Mouse (Mus musculus) frontal cortex, postnatal 36 days (tissue): ENCODE measurements around the gene Lrrk1.
A peak's percentile ranks its signal among the peaks of the same experiment; 100 is the strongest.

ENCODE experiments used
- DNase-seq, 2 experiments: peaks; one replicate each; pipeline ENCODE4 v3.0.0; 2022; ENCODE audit warnings: low spot score in 2 of 2

The Lrrk1 gene

DNA sequence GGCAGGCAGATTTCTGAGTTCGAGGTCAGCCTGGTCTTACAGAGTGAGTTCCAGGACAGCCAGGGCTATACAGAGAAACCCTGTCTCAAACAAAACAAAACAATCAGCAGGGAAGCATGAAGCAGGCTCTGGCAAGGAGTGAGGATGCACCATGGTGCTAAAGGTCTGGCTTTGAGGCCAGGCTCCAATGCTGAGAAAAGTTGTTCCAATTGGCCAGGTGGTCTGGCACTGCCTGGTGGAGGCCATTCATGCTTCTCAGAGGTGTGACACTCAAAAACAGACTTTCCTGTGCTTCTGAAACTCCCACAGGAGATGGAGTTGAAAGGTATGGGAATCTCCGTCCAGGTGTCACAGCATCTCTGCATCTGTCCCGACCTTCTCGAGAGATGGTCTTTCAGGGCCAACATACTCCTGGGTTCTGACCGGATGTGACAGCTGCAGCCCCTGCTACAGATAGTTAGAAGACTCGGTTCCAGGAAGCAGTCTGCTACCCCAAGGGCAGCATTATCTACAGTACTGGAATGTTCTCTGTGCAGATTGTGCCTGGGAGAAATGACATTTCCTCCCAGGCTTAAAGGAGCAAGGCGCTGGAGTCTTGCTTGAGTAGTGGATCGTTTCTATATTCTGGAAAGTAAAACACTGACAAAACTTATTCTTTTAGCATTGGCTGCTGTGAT is 134.0 kb downstream of the Lrrk1 start:
- DNase-seq: no peak

DNA sequence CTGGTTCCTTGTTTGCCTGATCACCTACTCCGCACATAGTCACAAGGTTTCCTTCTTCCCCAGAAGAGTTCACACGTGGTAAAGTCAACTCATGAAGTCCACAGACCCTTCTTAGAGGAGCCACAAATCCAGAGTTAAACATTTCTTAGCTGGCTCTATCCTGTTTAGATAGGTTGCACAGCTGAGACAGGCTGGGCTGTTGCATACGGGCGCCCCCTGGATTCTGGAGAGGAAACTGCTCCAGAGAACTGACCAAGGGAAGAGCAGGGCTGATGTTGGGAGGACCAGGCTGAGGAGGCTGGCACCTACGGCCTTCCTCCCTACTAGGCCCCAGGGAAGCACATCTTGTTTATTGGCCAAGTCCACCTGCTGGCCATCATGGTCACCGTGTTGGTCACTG is 138.1 kb downstream of the Lrrk1 start:
- peak; percentile 69 to 76 for DNase-seq

DNA sequence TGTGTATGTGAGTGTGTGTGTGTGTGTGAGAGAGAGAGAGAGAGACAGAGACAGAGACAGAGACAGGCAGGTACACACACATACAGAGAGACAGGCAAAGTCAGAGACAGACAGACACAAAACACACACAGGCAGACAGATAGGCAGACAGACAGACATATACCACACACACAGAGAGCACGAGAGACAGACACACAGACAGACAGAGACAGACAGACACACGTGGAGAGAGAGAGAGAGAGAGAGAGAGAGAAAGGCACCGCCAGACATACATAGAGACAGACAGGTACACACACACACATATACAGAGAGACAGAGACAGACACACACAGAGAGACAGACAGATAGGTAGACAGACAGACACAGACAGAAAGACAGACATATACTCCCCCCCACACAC is 138.7 kb downstream of the Lrrk1 start:
- no peak for DNase-seq

DNA sequence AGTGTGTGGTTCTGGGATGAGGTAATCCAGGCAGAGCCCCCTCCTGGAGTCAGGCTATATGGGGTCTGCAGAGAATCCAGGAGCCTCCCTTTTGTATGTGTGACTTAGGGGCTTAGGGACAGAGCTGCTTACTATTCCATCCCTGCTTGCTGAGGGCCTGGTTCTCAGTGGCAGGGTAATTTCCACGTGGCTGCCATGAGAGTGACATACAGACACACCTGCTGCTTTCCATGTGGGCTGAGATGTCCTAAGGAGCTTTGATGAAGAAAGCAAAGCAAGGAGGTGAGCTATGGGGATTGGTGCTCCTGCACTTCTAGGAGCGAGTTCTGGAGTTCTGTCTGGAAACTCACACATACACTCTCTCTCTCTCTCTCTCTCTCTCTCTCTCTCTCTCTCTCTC is 139.1 kb downstream of the Lrrk1 start:
- DNase-seq: no peak

DNA sequence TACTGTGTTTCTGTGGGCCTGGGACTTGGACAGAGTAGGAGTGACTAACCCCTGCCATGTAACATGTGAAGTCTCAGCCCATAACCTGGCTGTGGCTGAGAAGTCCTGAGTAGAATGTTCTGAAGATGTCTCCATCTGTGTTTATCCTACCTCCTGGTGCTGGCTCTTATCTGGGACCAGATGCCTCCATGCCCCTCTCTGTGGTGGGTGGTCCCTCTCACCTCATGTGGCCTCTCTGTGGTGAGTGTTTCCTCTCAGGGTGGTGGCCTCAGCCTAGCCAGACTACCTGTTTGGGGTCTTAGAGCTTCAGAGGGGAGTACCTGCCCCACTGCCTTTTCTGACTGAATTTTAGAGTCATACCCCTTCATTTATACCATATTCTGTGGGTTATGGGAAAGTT is 139.9 kb downstream of the Lrrk1 start:
- no peak for DNase-seq

DNA sequence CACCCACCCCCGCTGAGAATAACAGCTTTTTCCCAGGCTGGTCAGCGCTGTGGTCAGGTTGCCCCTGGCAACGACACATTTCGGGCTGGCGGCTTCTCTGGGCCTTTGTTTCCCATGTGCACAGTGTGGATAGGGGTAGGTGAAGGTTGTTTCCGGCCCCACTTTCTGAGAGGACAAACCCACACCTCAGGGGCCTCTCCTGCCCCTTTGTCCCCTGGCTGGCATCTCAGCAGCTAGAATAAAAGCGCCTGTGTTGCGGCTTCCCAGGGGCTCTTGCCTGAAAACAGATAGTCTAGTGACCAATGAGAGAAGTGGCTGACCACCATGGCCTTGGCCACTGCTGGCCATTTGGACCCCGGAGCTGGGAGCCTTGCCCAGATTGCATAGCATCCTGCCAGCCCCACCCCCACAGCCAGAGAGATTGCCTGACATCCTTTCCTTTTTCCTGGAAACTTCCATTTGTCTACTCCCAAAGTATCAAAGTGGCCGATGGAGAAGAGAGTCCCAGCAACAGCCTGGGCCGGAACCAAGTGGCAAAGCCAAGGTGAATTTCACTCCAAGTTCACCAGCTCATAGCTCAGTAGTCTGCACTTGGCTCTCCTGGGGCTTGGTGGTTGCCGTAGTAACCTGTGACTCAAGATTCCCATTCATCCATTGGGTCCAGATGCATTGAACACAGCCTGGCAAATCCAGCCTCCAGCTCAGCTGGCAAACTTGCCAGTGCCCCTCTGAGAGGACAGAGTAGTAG is 140.7 kb downstream of the Lrrk1 start:
- DNase-seq: peak; percentile 59 to 74

DNA sequence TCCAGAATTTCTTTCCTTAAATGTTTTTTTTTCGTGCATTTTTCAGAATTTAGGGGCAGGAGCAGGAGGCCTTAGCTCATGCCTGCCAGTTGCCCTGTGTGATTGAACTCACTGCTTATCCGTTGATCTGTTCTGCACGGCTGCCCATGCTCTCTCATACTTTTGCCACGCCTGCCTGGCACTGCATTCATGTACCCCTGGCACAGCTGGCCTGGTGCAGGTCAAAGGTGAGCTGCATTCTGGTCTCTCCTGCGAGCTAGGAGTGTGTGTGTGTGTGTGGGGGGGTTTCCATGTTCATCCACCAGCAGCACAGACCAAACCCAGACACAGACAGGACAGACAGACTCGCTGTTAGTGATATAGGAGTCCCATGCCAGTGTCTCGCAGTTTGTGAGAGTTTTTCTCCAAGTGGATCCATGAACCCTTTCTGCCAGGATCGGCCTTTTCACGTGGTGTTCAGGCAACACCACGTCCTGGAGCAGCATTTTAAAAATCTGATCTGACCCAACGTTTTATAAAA is 141.4 kb downstream of the Lrrk1 start:
- no peak for DNase-seq

DNA sequence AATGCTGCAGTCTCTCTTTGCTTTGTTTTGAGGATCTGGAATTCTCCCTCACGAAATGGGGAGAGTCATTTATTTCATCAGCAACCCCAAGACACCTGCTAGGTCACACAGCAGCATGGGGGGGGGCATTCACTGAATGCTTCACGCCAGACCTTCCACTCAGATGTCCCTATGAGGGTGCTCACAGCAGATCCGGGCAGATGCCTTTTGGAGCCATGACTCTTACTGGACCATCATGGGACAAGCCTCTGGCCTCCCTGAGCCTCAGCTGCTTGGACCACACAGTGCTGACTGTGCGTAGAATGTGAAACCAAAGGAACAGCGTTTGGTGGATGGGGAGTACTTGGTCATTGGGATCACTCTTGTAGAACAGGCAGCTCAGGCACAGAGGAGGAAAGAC is 142.5 kb downstream of the Lrrk1 start:
- no peak for DNase-seq

DNA sequence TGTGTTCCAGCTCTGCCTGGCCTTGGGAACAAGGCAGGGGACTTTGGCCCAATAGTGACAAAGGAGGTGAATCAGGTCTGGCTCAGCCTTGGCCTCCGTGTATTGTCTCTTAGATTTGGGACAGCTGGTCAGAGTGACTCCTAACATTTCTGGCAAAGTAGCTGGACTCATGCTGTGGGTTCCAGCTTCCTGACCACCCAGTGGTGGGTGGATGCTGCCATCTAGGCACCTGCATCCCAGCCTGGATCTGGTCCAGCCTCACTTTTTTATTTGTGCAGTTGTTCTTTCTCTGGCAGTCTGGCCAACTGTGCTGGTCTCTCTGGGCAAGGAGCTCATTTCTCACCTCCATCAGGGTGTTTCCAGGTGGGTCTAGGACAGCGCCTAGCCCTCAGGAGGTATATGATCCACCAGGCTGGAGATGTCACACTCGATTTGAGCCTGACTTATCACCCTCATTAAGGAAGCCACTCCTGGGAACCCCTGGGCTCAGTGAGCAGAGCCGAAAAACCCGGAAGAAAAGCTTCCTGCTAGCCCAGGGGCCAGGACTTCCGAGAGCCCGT is 144.3 kb downstream of the Lrrk1 start:
- DNase-seq: no peak

DNA sequence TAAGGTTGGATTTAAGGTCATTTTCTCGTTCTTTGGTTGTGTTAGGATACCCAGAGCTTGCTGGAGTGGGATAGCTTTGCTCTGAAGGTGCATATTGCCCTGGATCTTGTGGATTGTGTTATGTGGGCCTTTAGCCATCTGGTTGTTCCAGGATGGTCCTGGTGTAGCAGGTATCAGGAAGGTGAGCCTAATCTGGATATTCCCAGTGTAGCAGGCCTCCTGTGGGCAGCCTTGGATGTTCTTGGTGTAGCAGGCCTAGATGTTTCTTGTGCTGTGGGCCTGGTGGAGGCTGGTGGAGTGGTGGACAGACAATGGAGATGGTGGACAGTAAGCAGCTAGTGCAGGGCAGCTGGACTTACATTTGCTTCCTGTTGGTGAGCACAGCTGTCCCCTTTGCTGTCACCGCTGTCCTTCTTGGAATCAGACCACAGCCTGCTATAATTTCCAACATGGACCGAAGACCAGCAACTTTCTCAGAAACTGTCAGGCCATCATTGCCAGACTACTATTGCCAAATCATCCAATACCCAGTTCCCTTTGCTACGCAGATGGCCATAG is 146.2 kb downstream of the Lrrk1 start:
- DNase-seq: no peak

DNA sequence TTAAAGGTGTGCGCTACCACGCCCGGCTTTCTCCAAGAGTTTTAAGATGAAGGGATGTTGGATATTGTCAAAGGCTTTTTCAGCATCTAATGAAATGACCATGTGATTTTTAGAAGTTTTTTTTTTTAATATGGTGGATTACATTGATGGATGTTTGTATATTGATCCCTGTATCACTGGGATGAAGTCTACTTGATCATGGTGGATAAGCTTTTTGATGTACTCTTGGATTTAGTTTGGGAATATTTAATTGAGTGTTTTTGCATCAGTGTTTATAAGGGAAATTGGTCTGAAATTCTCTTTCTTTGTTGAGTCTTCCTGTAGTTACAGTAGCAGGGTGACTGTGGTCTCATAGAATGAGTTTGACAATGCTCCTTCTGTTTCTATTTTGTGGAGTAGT is 150.0 kb downstream of the Lrrk1 start:
- no peak for DNase-seq

DNA sequence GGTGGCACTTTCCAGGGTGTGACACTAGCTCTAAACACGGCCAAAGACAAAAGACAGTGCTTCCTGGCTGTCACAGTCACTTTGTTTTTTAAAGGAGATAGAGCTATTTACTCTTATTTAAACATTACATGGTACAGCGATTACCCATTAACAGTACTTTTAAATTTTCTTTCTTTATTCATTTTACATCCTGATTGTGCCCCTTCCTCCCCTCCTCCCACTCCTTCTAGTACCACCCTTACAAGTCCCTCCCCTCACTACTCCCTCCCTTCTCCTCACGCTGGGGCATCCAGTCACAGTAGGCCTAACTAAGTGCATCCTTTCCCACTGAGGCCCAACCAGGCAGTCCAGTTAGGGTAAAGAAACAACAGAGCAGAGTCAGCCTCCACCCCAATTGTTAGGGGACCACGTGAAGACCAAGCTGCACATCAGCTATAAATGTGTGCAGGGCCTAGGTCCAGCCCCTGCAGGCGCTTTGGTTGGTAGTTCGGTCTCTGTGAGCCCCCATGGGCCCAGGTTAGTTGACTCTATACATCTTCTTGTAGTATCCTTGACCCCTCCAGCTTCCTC is 154.1 kb downstream of the Lrrk1 start:
- DNase-seq: no peak

DNA sequence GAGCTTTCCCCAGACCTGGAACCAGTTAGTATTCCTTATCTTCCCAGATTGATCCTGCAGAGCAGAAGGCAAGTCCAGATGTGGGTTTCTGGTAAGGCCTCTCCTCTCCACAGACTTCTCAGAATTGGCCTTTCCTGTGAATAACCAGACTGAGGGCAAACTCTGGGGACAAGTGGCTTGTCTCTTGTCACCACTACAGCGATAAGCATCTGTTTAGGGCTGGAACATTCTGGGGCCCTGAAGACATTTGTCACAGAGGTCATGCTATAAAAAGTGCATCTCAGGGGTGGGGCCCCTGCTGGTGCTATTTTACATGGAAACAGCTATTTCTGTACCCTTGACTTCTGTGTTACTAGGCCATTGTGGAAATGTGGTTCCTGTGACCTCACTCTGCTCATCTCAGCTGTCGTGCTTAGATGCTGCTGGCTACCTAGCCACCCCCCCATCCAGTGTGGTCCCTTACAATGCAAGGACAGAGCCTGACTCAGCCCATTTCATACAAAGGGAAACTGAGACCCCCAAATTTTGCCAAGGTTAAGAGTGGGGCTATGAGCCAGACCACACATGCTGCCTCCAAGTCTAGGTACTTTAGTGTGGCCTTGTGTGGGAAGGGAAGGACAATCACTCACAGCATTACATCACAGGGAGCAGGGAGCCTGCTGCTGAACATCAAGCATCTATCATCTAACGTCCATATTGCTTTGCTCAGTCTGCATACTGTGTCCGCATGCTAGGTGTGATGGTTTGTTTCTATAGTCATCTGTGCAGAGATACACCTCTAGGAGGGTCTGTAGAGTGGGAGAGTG is 154.8 kb downstream of the Lrrk1 start:
- DNase-seq: no peak

DNA sequence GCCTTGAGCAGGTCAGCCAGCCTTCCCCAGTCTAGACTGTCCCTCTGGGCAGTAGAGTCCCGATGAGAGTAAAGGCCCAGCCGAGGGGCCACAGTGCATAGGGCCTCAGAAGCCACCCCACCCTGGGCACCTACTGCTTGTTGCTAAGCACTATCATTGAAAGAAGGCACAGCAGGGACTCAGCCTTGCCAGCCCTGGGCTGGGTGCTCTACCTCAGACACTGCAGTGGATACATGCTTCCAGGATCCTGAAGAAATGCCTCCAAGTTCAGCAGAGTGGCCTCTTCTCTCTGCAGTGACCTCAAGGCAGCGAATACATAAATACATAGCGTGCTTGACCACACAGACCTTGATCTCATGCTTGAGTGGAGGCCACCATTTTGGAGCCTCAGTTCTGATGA is 156.3 kb downstream of the Lrrk1 start:
- no peak for DNase-seq

DNA sequence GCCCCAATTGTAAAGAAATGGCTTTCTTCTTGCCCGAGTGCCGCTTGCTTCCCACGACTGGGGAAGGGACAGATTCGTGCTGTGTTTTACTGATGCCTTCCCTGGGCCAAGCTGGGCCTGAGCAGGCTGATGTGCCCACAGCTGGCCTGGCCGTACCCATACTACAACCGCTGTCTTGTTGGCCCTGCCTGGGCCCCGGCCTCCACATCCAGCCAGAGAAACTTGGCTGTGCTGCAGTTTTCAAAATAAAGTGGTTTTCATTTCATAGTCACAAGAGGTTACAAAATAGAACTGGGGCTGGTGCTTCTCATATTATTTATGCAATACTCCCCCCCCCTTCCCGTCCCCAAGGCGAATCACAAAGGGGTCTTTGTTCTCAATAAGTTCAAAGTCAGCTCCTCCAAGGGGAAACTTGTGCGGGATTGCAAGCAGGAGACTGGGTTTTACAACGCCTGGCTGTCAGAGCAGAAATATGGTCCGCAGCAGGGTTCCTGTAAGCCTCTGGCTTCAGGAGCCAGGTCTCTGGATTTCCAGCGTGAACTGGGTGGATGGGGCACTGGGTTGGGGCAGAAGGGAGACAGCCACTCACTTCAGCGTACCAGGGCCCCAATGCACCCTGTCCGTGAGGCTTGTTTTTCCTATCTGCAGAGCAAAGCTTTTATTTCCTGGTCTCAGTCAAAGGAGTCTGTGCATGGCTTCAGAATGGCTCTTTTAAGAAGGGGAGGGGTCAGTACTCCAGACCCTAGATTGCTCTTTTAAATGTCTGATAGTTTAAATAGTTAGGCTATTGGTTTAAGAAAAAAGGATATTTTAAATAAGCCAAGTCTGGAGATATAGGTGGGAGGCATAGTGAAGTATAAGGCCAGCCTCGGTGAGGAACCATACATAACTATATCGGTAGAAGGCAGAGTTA is 157.3 kb downstream of the Lrrk1 start:
- DNase-seq: peak in 1 of 2 experiments; percentile 29

DNA sequence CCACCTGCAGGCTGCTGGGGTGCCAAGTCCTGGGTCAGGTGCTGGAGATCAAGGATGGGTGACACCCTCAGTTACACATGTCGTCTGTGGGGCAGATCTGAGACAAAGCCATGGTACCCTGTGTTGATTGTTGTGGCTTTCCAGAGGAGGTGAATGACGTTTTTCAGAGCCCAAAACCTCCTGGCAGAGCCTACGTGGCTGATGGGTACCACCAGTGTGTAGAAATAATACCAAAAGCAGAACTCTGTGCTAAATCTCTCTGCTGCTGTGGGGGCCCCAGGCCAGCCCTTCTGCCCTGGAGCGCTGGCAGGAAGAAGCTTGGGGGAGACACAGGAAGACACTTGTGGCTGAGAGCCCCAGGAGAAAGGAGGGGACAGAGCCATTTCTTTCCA is 157.9 kb downstream of the Lrrk1 start:
- peak in 1 of 2 experiments; percentile 2 for DNase-seq

DNA sequence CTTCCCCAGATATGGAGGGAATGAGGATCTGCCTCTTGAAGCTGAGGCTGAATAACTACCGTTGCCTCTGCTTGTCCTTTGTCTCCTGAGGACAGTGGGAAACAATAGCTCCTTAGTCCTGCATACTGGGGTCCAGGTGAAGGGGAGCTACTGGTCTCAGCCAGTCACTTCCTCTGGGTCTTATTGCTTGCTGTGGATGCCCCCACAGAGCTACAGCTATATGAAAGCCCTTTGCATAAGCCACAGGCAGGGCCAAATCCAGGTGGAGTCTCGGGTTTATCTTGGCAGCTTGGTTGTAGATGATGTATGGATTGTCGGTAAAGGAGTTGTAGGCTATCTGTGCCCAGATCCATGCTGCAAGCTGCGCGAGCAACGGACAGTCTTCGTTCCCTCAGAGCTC is 158.7 kb downstream of the Lrrk1 start:
- no peak for DNase-seq

DNA sequence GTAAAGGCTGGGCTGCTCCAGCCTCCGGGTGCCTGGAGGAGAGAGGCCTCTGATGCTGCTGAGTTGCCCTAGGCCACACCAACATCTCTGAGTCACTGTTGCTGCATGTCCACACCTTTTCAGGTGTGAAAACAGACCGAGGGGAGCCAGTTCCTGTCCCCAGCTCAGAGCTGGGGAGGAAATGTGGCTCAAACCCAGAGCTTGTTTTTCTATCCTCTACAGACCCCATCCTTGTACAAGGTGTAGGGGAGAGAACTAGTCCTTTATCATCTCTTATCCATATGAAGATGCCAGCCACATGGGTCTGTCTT is 159.6 kb downstream of the Lrrk1 start:
- no peak for DNase-seq

DNA sequence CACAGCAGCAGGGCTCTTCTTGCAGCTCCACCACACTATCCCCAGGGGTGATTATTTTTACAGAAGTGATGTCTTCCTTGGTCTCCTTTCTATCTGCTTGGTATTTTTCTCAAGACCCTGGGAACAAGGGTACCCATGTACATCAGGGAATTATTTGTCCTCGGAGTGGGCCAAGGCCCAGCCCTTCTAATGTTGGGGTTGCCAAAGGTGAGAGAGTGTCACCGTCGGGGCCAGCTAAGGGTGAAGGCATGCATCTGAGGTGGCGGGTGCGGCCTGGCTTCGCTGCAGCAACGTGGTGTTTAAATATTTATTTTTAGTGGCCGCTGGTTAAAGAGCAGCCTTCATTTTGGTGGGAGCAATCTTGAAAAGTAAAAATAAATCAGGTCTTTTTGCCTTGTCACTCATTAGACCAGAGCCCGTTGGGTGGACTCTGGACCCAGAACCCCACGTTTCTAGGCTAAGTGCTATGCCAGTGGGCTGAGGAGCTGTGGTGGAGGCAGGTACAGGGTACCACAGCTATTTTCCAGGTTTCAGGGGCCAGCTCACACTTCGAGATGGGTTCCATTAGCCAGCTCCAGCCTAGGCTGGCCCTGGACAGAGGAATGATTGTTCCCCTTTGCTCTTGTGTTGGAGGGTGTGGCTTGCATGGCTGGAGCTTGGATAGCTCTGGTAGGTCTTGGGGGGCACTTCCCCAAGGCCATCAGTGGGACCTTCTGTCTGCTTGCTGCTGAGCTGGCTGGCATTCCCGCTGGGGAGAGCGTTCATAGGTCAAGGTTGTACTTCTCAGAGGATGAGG is 160.1 kb downstream of the Lrrk1 start:
- DNase-seq: no peak

DNA sequence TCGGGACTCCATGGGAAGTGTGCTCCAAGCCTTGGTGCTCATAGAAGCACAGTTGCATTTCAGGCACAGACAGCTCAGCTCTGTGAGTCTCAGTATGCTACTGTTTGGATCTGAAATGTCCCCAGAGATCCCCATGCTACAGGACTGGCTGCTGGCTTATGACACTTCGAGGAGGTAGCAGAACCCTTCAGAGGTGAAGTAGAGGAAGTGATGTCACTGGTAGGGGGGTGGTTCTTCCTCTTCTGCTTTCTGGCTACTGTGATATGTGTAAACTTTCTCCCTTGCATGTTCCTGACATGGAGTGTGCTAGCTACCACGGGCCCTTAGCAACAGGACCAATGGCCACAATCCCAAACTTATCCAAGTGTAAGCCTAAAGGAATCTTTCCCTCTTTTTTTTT is 162.3 kb downstream of the Lrrk1 start:
- no peak for DNase-seq
